Mouse (Mus musculus): ENCODE data around the gene Ift81. TPM values are rescaled to one million over a fixed set of nuclear protein-coding genes. Genes with fewer than 3 reads are reported as not detected.
"Not testable (repeated sequence)": the region's sequence is repeated elsewhere in the genome, so short reads cannot be mapped to it uniquely, and the experiment has no call there.

Gene Ift81
- total RNA-seq (2015) (2.7 and 4.5 TPM in 2 replicates), total RNA-seq (2017) (1.8 and 6.0 TPM in 2 replicates)

DNA sequence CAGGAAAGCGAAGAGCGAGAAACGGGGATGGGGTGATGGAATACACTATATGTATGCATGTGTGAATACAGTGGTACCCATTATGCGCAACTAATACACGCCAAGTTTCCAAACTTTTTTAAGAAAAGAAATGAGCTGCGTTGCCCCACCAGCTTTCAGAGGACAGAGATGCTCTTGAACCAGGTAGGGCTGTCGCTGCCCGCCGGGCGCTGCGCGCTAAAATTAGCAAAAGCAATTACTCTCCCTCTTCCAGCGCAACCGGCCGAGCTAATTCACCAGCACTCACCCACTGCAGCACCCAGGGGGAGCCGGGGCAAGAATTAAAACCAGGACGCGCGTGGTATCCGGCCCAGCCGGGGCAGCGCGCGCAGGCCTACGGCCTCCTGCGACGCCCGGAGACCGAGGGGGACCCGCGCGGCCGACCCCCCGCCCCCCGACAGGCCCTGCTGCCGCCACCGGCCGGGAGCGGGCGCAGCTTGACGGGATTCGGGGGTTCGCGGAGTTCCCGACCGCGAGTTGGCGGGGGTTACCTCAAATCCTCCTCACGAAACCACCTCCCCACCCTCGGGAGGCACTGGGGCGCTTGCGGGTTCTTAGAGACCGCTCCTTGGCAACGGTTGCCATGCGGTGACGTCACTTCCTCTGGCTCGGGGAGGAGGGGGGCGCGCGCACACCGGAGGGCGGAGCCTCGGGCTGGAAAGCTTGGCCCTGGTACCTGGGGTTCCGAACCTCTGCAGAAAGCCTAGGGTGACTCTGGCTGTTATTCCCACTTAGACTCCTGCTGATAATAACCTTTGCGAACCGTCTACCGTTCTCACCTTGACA is at the start of gene Ift81:
Gene Ift81, minus strand, starts transcription at position 611 of the 825 bp plus-strand sequence.
- ATAC-seq (replicated peaks; ENCODE audit: poor library complexity), result peak; percentile 98

DNA sequence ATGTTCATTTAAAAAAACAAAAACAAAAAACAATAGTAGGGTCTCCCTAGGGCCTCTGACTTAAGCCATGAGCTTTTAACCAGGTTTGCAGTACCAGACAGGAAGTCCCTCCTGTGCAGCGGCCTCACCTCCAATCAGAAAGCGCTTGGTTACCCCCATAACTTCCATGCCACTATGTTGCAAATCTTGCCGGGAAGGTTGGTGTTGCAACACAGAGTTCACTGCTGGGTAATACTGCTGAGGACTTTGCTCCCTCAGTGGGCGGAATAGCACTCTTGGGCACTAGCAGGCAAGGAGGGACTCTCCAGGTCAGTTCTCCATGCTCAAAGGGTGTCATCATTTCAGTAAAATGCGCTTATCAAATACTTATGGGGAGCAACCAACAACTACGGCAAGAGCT is 48.2 kb upstream of the Ift81 start:
- ATAC-seq (replicated peaks; ENCODE audit: poor library complexity), result peak; percentile 87

DNA sequence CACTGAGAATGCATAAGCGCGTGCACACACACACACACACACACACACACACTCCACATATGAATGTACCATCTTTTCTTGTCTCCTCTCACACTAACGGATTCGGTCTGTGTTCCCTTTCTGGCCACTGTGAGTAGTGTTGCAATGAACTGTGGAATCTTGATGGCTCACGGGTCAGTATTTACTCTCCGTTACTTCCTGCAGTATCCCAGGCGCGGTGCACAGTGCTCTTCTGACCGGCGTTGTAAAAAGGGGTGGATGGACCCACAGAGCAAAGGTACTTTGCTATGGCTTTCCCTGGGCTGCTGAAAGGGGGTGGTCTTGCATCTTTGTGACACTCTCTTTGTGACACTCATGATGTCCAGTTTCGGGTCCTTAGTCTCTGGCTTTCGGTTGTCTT is 42.5 kb upstream of the Ift81 start:
- ATAC-seq (replicated peaks; ENCODE audit: poor library complexity), result no peak

DNA sequence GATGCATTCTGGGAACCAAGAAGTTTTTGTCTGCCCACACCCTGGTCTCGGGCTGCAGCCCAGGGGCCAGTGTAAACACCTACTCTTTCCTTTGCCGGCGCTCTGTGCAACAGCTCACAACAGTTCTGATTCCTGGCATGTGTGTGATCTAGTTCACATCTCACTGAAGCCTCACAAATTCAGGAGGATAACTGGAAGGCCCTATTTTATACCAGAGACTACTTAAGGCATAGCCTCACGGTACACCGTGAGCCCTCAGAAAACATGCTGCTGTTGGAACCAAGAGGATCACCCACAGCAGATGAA is 39.9 kb upstream of the Ift81 start:
- no peak for ATAC-seq (replicated peaks; ENCODE audit: poor library complexity)

DNA sequence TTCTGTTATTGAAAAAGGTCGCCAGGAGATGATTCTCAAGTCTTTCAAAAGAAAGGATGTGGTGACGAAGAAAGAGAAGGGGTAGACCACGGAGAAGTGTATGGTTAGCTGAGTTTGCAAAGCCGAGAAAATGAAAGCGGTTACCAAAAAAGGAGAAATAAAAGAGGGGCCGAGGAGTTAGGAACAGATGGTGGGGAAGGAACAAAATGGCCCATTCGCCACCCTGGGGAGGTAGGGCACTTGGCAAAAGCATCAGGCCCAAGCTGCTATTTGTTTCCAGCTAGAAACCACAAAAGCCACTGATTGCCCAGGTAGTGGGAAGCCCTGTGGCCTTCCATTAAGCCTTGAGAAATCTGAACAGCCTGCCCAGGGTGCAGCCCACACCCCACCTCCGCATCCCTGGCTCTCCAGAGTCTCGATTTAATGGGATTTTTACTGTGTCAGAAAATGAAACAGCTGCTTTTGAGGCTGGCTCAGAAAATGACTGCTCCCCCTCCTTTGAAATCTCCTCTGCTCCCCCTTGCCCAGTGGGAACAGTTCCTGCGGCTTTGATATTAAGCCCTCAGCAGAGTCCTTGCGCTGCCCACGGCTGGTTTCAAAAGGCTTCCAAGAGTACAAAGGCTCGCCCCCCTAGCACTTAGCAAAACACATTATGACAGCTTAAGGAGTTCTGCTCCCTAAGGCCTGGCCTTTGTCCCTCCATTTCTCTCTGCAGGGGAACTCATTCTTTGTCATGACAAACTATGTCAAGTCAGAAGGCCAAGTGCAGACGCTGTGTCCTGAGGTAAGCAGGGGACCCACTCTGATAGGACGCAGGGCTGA is 39.3 kb upstream of the Ift81 start:
- peak; percentile 32 for ATAC-seq (replicated peaks; ENCODE audit: poor library complexity)

DNA sequence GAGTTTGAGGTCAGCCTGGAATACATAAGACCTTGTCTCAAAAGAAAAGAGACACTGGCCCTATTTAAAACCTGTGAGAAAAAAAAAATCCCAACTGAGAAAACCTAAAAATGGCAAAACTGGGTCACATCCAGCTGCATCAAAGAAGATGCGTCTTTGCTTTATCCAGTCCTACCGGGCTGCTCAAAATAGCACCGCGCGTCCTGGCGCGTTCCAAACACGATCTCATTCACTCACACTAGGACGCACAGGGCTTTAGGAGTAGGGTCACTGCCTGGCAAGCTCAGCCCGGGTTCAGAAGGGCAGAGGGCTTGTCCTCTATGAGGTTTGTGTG is 38.8 kb upstream of the Ift81 start:
- ATAC-seq (replicated peaks; ENCODE audit: poor library complexity), result peak; percentile 22

DNA sequence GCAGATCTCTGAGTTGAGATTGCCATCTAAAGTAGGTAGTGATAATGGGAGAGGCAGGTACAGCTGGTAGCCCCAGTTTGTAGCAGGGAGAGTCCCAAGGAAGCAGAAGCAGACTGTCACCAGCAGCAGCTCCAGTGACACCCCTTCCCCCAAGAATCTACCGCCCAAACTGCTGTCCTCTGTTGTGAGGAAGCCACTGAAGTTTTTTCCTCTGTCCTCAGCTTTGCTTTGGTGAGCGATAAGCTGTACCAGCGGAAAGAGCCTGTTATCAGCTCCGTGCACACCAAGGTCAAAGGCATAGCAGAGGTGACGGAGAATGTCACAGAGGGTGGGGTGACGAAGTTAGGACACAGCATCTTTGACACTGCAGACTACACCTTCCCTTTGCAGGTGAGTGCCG is 38.2 kb upstream of the Ift81 start:
- peak; percentile 90 for ATAC-seq (replicated peaks; ENCODE audit: poor library complexity)

DNA sequence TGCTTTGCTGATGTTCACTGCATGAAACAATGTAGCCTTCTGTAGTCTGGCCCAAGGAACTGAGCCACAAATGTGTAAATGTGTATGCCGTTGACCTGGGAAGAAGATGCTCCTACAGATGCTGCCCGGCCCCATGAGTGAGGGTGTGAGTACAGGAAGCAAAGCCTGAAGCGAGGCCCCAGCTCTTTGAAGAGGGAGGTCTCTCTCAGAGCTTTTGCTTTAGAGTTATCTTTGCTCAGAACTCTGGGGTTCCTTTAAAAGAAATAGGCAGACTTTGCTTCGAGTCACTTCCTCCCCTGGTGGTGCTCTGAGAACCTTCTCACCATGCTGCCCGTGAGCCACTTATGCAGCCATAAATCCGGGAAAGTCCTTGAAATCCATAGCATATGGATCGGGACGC is 35.8 kb upstream of the Ift81 start:
- ATAC-seq (replicated peaks; ENCODE audit: poor library complexity), result no peak

DNA sequence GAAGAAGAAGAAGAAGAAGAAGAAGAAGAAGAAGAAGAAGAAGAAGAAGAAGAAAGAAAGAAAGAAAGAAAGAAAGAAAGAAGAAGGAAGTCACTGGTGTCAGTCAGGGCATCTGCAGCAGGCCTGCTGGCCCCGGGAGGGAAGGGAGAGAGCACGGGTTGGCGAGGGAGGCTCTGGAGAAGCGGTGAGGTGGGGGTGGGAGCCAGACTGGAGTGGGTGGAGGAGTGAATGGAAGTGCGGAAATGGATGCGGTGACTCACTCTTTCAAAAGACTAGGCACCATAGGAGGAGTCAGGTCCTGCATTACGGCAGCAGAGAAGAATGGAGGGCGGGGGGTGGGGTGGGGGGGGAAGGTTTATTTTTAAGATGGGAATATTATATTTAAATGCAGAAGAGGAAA is 34.9 kb upstream of the Ift81 start:
- ATAC-seq (replicated peaks; ENCODE audit: poor library complexity), result no peak

DNA sequence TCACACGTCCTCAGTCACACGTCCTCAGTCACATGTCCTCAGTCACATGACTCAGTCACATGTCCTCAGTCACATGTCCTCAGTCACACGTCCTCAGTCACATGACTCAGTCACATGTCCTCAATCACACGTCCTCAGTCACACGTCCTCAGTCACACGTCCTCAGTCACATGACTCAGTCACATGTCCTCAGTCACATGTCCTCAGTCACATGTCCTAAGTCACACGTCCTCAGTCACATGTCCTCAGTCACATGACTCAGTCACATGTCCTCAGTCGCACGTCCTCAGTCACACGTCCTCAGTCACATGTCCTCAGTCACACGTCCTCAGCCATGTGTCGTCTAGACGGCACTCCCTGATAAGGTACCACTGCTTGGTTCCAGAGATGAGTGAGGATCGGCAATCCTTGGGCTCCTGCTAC is 33.6 kb upstream of the Ift81 start:
- ATAC-seq (replicated peaks; ENCODE audit: poor library complexity), result not testable (repeated sequence)

DNA sequence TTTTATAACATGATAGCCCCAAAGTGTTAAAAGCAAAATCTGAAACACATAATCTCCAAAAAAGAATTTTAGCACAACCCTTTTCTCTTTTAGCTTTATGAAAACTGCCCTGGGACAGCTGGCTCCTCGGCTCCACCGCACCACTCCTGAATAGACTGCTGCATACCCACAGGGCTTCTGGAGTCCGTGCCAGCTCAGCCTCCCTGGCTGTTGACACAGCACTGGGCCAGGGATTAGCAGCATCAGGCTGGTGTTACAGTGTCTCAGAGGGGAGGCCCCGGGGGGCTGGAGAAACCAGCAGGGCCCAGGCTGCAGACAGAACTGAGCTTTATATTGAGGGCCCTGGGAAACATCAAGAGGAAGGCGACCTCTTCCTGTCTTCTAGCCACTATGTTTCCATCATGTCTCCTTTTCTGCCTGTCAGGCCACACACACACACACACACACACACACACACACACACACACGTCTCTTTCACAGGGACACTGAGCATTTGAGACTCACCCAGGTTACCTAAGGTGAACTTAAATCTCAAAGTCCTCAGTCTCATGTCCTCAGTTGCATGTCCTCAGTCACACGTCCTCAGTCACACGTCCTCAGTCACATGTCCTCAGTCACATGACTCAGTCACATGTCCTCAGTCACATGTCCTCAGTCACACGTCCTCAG is 33.1 kb upstream of the Ift81 start:
- no peak for ATAC-seq (replicated peaks; ENCODE audit: poor library complexity)

DNA sequence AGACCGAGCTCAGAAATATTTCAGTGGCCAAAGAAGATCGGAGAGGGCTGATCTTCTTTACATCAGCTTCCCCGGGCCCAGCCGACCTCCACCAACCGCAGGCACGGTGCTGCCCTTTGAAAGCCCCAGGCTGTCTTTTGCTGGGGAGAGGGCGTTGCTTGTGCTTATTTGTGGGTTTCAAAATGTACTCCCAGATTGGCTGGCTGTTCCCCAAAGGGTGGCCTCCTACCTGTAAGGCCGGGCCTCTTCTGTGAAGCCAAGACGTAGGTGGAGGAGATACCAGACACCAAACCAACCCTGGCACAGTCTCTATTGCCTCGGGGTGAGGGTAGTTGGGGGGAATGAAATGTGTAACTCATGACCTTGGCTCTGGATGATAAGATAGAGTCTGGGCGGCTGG is 31.7 kb upstream of the Ift81 start:
- no peak for ATAC-seq (replicated peaks; ENCODE audit: poor library complexity)

DNA sequence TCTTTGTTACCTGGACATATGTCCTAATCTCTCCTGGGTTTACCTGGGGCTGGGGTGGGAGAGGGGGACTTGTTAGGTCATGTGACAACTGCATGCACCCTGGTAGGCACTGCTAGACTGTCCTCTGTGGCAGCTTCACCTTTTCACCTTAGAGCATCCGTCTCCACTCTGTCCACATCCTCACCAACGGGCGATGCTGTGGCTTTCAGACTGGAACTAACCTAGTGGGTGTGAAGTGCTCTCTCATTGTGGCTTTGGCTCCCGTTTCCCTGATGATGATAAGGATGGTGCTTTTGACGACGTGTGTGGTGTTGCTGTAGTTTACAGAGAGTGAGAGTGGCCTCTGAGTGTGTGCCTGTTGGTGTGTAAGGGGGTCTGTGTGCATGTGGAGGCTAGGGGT is 31.0 kb upstream of the Ift81 start:
- peak; percentile 56 for ATAC-seq (replicated peaks; ENCODE audit: poor library complexity)

DNA sequence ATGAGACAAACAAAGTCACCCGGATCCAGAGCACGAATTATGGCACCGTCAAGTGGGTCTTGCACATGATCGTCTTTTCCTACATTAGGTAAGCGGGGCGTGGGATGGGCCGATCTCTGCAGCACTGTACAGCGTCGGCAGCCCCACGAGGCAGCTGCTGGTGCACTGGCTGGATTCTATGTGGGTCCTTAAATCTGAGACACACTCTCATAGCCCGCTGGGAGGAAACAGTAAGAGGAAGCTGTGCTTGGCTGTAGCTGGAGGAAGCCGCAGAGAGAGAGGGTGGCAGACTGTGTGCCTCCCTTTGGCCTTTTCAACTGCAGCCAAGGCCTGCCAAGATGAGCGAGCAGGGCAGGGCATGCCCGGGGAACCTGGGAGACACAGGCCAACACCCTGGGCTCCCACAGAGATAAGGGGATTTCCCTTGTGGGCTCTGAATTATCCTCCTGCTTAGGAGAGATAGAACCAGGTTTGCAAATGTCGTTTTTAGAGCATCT is 29.8 kb upstream of the Ift81 start:
- ATAC-seq (replicated peaks; ENCODE audit: poor library complexity), result peak; percentile 75

DNA sequence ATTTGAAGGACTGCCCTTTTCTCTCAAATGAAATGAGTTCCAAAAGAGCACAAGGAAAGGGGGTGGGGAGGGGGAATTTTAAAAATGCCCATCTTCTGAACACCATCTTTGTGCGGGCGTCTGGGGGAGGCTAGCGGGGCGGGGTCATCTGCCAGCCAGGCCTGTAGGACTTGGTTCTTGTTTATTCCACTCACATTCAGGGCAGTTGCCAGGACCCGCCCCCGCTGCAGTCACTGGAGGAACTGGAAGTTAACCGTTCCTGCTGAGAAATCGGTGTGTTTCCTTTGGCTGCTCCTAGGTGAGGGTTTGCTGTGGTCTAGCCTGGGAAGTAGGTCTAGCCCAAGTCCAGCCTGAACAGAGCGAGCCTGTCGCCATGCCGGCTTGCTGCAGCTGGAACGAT is 29.4 kb upstream of the Ift81 start, which contains the start of gene P2rx7:
Gene P2rx7, plus strand, starts transcription at position 211 of the 400 bp plus-strand sequence.
- peak; percentile 37 for ATAC-seq (replicated peaks; ENCODE audit: poor library complexity)

DNA sequence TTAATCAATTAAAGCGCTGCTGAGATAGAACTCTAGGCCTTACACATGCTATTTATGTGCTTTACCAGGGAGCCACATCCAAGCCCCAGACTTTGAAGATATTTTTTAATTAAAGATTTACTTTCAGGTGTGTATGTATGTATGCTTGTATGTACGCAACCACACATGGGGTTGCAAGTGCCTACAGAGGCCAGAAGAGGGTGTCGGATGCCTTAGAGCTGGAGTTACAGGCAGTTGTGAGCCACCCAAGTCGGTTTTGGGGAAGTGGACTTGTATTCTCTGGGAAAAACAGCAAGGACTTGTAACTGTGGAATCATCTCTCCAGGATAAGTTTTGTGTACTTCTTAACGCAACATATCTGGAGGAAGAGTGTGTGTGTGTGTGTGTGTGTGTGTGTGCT is 25.7 kb upstream of the Ift81 start:
- no peak for ATAC-seq (replicated peaks; ENCODE audit: poor library complexity)

DNA sequence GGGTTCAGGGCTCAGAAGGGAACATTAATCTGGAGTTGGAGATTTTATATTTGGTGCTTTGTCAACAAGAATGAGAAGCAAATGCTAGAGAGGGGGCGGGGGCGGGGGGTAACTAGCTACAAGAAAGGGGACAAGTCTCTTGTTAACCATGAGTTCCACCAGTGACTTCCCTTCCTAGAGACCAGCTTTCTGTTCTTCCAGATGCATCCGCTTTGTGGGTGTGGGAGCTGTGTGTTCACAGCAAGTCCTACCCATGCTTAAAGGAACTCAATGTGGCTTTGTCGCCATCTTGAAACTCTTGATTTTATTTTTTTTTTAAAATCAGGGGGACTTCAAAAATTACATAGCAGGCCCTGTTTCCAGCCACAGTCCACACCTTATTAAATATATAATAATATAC is 25.2 kb upstream of the Ift81 start:
- peak; percentile 46 for ATAC-seq (replicated peaks; ENCODE audit: poor library complexity)

DNA sequence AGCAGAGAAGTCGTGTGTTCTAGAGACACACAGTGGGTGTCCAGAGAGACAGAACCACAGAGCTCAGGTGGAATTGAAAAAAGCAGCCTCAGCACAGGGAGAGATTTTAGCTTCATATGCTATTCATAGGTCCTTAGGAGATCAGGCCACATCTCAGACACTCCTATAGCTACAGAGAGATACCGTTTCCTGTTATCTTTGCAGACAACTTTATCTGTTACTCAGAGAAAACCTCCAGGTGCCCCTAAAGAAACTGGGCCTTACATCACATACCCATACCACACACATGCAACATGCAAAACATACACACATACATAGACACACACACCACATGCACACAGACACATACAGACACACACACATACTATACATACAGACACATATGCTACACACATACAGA is 24.0 kb upstream of the Ift81 start:
- no peak for ATAC-seq (replicated peaks; ENCODE audit: poor library complexity)

DNA sequence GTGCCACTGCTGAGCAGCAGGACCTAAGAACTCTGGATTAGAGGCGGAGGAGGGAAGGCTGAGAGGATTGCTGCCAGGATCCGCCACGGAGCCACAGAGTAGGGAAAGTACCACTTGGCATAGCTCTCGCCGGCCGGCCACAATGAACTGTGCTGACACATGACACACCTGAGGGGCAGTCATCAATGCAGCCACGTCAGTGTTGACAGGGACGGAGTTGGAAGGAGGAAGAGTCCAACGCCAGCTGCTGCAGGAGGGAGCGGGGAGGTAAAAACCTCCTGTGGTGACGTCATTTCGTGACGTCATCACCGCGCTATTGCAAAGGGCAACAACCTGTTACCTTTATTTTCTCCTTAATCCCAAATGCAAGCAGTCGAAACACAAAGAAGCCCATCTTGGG is 22.6 kb upstream of the Ift81 start:
- no peak for ATAC-seq (replicated peaks; ENCODE audit: poor library complexity)

DNA sequence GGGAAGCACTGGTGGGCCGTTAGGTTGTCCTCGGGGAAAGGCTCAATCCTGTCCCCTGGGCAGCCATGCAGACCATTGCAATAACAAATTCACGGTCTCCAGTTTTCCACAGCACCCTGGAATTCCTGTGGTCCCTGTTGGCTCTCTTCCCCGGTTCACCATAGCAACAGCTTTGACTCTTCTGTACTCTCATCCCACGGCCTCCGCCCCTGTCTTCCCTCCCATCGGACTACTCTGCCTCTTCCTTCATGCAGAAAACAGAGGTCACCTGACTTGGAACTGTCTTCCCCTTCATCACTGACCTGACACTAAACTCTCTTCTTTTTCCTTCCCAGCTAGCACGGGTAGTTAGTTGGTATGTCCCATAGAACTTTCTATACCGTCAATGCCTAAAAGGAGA is 22.0 kb upstream of the Ift81 start:
- no peak for ATAC-seq (replicated peaks; ENCODE audit: poor library complexity)

DNA sequence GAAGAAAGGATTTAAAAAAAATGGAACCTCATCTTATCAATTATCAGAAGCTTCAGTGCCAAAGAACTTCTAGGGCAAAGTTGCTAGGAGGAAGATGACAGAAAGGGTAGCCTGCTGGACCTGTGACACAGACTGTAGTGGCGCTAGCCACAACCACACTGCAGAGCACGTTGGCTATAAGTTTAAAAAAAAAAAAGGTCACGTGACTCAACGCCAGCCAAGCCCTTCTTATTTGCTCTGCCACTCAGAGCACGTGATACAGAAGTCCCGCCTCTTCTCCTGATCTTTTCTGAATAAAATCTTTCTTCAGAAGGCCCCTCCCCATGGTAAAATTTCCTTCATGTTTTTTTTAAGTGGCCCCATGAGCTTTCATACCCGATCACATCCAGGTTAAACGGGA is 20.9 kb upstream of the Ift81 start:
- ATAC-seq (replicated peaks; ENCODE audit: poor library complexity), result 0 out of 2 replicates have a peak, but pooled peaks have one; percentile 16

DNA sequence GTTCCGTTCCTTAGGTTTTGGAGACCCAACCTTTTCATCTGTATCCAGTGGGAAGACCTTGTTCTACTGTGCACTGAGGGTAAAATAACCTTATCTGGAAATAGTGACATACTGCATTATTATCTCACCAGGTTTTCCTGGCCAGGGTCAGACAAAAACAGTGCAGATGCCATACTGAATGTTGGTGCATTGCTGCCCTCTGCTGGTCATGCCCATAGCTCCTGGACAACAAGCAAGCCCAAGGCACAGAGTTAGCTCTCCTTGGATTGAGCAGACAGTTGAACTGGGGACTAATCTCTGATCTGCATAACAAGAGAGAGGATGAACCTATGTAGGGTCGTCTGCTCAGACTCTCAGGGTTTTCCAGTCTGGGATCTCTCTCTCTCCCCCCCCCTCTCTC is 12.9 kb upstream of the Ift81 start:
- ATAC-seq (replicated peaks; ENCODE audit: poor library complexity), result peak; percentile 89
